8 mouse cellular contexts compared by ENCODE assay signal in genomic region chr1:162739406-162739805, GRCm38 (mm10). TPM values are rescaled to one million over a fixed set of nuclear protein-coding genes. Genes with fewer than 3 reads are reported as not detected.
A peak's percentile ranks its signal among the peaks of the same experiment; 100 is the strongest.
DNase-seq lines count a peak whose midpoint lies in the region; ATAC-seq and TF ChIP-seq lines count a peak whose summit lies in the region.

No protein-coding gene starts in this region.

- H3K9ac ChIP-seq in lung, postnatal 0 days (replicated peaks; ENCODE audit: low read depth): peak overlapping the region; percentile 98

- H3K4me2 ChIP-seq in lung, postnatal 0 days (replicated peaks; ENCODE audit: low read depth, low read length): peak overlapping the region; percentile 78

- WGBS in lung, postnatal 0 days: 0% methylated on average over 10 of the region's 10 CpGs

- no peak for TF ChIP-seq EP300 in lung, postnatal 0 days (IDR thresholded peaks at IDR 0.05)

- TF ChIP-seq CTCF in lung, postnatal 0 days (IDR thresholded peaks at IDR 0.05): no peak

- no peaks in the 10 kb centered on the region for H3K27me3 ChIP-seq in lung, postnatal 0 days (replicated peaks; ENCODE audit: insufficient read depth, low read length)

- H3K36me3 ChIP-seq in lung, postnatal 0 days (ENCODE audit: insufficient read depth, low read length): no peaks in the 10 kb centered on the region

- no peaks in the 10 kb centered on the region for H3K9me3 ChIP-seq in lung, postnatal 0 days (ENCODE audit: low read length)

- DNase-seq in frontal cortex, postnatal 36 days (ENCODE audit: low spot score in 2 of 2): peak; percentile 9 to 24
- DNase-seq in frontal cortex, postnatal 25 days (ENCODE audit: low spot score in 2 of 2): no peak
- peak; percentile 19 for DNase-seq in ES-CJ7 (ENCODE audit: low read depth, low spot score)
- DNase-seq in cerebellum, postnatal 25 days: peak; percentile 13 to 27
- DNase-seq in heart, adult 8-10 months (ENCODE audit: low spot score): peak; percentile 38
- DNase-seq in kidney, adult 8-10 months: peak; percentile 26 to 41
- peak; percentile 76 for DNase-seq in lung, postnatal 0 days (ENCODE audit: low spot score)
- DNase-seq in right cerebral cortex, postnatal 4 days: peak; percentile 10

- peaks cover 18% of the 10 kb centered on the region for H3K4me1 ChIP-seq in lung, postnatal 0 days (ENCODE audit: insufficient read depth, low read depth, low read length)

- H3K27ac ChIP-seq in lung, postnatal 0 days (ENCODE audit: low read length): peak overlapping the region; percentile 99

- peak overlapping the region; percentile 97 for H3K4me3 ChIP-seq in lung, postnatal 0 days (ENCODE audit: low read depth, low read length)

- no peak for ATAC-seq in lung, postnatal 0 days

RNA-seq across cellular contexts. Expression of gene Prrc2c, which starts 0.9 kb away (rescaled TPM):
- total RNA-seq in heart, adult 8-10 months (2022): 10 to 100 TPM; 68.5 to 76.0 (median 71.9) TPM
- 108 and 114 TPM in 2 replicates for polyA plus RNA-seq in lung, postnatal 0 days (2015; fragmentation: Nextera tagmentation; extraction: Ambion mirVana)

Comparison
In these comparisons a context has a peak if more than half of its experiments do, and no peak if none do; other contexts are left out.
1. DNase-seq: peak in frontal cortex, postnatal 36 days (2 of 2), ES-CJ7 (single experiment), cerebellum, postnatal 25 days (2 of 2), heart, adult 8-10 months (single experiment), kidney, adult 8-10 months (2 of 2), lung, postnatal 0 days (single experiment) and right cerebral cortex, postnatal 4 days (single experiment); none in frontal cortex, postnatal 25 days (0 of 2).